Mouse (Mus musculus) T-helper 17 cell (primary cell): ENCODE data around the gene Adm2.

Source experiments
- in situ Hi-C, 2 experiments: fragments of 300-600 bp; cut with MboI, MseI; formaldehyde crosslinking; loops; 1 replicate in 1 of 2; 2 replicates in 1 of 2; pipeline ENCODE4 v1.15.1; 2025; ENCODE audit warnings: high pct_unique_total_duplicates in 2 of 2

Adm2 gene

DNA sequence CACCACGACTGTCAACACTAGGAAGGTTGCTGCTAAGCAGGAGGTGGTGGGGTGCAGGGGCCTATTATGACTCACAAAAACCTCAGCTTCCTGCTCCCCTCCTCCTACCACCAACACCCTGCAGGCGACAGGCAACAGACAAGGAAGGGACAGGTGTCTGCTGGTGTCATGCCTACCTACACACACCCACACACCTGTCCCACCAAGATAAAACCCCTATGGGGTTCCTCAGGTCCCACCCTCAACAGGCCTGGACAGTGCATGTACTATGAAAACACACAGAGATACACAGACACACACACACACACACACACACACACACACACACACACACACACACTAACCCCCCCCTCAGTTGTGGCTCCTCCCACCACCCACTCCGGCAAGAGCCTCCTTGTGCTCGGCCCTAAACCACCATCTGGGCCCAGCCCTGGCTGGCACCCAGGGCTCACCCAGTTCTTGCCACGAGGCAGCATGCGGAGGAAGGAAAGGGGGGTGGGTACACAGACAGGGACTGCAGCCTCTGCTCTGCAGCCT is 12.5 kb upstream of the Adm2 start:
- in situ Hi-C loops: no loop called here

DNA sequence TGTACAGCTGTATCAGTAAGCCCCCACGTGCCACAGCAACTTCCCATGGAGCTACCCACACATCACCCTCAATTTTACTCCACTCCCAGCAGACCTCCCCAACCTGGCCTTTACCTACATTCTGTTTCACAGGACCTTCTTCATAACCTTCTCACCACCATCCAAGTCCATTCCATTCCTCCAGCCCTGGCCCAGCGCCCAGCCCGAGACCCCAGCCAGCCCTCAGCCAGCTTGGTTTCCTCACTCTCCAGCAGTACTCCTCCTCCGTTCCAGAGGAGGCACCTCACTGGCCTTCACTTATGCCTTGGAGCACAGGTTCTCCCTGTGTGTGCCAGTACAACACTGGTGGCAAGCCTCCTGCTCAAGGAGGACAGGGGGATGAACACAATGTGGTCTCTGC is 9.2 kb upstream of the Adm2 start:
- in situ Hi-C loops: no loop called here

DNA sequence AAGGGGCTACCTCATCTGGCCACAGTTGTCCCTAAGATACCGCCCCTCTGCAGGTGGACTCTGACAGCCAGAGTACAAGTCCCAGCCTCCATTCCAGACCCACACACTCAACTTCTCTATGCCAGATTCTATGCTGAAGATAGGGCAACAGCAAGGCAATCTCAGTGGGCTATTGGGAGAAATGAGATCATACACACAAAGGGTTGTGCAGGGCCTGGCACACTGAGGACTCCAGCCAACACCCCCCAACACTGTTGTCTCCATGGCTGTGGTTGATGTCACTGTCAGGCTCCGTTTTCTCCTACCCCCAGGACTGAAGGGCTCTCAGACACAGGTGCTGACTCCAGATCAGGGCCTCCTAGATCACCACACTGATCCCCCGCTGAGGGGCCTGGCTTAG is 8.4 kb upstream of the Adm2 start:
- in situ Hi-C loops: no loop called here

DNA sequence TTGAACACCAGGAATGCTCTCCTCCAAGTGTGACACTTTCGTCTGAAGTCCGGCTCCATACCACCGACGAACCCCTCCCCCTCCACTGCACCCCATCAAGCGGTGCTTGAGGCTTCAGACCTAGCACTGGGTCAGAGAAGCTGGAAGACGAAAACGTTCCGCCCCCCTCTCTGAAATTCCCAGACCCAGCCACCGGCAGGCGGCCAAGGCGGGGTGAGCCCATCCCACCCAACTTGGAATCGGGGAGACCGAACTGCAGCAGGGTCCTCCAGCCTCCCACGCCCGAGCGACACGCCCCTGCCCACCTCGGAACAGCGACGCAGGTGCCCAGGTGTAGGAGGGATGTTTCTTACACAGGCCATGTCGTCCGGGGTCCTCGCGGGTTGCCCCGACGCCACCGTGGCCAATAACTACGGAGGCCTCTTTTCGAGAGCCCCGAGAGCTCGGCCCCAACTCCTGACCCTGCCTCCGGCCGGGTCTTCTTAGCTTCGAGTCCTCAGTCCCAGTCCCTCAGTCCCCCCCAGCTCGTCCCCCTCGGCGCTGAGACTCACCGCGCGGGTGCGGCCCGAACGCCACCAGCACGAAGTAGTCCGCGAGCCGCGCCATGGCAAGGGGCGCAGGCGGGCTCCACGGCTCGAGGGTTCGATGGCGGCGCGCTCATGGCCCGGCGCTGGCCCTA is 7.9 kb upstream of the Adm2 start:
- in situ Hi-C loops: no loop called here

DNA sequence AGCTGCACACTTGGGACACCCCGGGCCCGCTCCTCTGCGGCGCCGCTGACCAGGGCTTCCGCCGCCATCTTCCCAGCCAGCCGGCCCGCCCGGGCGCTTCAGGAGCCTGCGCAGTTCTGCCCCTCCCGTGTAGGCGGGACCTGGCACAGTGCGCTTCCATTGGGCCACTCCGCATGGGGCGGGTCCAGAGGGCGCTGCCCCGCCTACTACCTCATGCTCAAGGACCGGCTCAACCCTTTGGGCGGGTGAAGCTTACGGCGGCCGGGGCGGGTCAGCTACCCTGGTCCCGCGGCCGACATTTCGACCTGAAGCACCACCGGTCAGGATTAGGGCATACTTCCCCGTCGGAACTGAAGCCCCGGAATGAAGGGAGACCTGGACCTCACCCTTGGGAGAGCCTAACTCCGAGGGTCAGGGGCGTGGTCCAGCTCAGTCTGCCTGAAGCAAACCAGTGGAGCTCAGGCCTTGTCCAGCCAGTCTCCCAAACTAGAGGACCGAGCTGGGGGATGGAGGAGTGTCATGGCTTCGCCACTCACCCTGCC is 7.3 kb upstream of the Adm2 start, which contains the start of gene Sbf1:
Gene Sbf1 (minus strand): TSS at position 122 of the 542 bp plus-strand sequence.
- in situ Hi-C loops: no loop called here

DNA sequence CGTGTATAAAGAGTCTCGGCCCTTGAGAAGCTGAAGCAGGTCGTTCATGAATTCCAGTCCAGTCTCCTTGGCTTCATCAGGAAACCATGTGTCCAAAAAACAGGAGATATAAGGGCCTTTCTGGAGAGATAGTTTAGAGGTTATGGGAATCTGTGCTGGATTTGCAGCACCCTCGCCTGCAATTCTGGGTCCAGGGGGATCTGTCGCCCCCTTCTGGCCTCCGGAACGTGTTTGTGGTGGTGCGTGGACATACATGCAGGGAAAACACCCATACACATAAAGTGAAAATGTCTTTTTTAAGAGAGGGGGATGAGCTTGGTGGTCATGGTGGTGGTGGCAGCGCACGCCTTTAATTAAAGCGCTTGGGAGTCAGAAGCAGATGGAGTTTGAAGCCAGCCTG is 6.4 kb upstream of the Adm2 start:
- in situ Hi-C loops: no loop called here

DNA sequence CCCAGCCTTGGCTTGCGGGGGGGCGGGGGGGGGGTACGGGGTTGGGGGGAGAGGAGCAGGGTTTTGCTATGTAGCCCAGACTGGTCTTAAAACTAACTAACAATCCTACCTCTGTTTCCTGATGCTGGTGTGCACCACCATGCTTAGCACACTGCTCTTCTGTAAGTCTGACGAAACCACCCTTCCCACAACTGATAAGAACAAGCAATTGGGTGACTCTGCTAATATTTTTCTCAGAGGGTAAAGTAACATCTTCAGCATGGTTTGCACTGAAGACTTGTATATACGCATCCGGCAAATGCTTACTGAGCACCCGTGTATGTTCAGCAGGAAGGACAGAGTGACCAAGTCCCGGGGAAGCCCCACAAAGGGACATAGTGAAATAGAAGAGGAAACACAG is 1.3 kb upstream of the Adm2 start:
- in situ Hi-C loops: loop anchor here in 1 of 2 experiments (10.0 kb wide), 1 partner anchor 886 kb away; no protein-coding TSS in a partner anchor

DNA sequence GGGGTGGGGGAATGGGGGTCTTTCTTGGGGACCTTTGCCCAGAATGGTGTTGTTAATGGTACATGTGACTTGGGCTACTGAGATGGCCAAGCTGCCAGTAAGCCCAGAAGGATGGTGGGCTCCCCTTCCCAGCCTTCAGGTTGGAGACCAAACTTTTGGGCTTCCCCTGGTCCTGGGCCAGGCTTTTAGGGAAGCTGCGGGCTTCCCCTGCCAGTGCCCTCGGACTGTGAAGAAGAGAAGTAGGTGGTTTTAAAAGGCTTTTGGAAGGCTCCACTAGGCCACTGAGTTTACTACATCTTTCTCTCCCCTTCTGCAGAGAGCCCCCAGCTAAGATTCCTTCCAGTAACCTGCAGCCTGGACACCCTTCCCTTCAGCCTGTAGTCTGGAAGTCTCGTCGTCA is 1.1 kb downstream of the Adm2 start:
- in situ Hi-C loops: loop anchor here in 1 of 2 experiments (10.0 kb wide), 1 partner anchor 889 kb away; no protein-coding TSS in a partner anchor

DNA sequence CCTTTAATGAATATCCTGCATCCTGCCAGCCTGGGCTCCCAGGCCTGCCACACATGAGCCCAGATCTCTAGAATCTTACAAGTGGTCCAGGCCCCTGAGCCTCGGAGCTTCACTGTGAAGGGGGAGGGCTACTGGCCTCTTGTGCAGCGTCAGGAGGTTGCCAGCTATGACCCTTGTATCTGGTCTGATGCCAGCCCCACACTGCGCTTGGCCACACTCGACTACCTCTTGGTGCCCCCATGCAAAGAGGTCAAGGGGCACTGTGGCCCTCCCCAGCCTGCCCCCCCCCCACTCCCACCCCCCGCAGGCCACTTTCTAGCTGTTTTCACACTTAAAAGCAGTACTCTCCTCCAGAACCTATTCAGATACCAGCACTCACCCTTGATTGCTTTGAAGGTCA is 3.9 kb downstream of the Adm2 start:
- in situ Hi-C loops: loop anchor here in 1 of 2 experiments (10.0 kb wide), 1 partner anchor 892 kb away; no protein-coding TSS in a partner anchor

DNA sequence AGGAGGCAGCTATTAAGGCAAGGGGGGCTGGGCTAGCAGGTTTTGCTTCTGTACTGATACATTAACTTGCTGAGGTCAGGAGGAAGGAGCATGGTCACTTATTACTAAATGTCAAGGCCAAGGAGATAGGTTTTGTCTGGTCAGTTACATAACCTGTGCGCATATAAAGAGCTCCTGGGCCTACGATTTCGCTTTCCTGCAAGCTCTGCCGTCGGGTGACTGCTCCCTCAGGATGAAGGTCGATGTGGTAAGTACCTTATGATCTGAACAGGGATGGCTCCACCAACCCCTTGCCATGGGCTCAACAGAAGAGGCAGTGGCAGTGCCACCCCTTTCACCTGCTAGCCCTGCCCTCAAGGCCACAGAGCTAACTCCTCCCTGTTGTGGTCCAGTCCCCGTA is 11.8 kb downstream of the Adm2 start, which contains the start of gene Miox:
Gene Miox (plus strand): TSS at position 128 of the 400 bp plus-strand sequence.
- in situ Hi-C loops: no loop called here

DNA sequence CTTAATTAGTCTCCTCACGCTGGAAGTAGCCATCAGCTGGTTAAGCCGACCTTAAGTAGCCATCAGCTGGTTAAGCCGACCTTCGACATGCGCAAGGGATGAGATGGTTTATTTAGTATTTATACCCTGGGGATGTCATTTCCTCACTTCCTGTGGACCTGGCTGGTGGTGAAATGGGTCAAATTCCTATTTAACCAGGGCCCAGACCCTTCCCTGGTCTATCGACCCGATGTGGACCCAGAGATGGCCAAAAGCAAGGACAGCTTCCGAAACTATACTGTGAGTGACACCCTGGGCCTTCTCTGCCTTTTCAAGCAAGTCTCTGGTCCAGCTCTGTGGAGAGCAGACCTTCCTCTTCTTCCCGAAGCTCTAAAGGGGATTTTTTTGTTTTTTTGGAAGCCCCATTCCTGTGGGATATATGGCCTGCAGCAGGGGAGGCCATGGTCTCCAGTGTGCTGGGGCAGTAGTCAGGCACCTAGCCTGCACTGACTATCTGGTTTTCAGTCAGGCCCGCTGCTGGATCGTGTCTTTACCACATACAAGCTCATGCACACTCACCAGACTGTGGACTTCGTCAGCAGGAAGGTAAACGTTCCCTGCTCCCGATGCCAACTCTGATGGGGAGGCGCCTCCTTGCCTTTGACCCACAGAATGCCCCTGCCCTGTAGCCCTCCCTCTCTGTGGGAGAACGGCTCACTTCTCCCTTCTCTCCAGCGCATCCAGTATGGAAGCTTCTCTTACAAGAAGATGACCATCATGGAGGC is 12.4 kb downstream of the Adm2 start:
- in situ Hi-C loops: no loop called here

DNA sequence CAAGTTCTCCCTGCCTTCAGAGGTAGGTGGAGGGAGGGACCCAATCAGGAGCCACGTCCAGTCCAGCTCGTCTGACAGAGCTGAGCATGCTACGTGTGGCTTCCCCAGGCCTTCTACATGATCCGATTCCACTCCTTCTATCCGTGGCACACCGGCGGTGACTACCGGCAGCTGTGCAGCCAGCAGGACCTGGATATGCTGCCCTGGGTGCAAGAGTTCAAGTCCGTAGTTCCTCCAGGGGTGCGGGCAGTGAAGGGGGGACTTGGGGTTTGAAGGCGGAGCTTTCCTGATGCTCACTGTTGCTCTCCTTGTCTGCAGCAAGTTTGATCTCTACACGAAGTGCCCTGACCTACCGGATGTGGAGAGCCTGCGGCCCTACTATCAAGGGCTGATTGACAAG is 13.9 kb downstream of the Adm2 start:
- in situ Hi-C loops: no loop called here

DNA sequence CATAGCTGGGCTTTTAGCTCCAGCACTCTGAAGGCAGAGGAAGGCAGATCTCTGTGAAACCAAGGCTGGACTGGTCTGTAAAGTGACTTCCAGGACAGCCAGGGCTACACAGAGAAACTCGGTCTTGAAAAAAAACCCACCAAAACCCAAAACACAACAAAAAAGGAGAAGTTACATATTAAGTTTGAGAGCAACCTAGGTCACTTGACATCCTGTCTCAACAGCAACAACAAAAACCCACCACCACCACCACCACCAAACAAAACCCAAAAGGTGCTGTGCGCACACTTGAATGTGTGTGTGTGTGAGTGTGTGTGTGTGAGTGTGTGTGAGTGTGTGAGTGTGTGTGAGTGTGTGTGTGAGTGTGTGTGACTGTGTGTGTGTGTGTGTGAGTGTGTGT is 17.2 kb downstream of the Adm2 start:
- in situ Hi-C loops: no loop called here

DNA sequence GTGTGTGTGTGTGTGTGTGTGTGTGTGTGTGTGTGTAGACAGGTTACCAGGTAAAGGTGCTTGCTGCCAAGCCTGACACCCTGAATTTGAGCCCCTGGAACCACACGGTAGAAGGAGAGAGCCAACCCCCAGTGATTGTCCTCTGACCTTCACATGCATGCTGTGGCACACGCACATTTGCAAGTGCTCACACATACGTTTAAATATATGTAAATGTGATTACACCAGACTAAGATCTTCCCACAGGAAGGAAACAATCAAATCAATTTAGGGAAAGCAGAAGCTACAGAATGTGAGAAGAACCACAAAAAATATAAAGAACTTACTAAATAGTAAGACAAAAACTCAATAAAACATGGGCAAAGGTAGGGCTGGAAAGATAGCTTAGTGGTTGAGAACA is 17.6 kb downstream of the Adm2 start:
- in situ Hi-C loops: no loop called here

DNA sequence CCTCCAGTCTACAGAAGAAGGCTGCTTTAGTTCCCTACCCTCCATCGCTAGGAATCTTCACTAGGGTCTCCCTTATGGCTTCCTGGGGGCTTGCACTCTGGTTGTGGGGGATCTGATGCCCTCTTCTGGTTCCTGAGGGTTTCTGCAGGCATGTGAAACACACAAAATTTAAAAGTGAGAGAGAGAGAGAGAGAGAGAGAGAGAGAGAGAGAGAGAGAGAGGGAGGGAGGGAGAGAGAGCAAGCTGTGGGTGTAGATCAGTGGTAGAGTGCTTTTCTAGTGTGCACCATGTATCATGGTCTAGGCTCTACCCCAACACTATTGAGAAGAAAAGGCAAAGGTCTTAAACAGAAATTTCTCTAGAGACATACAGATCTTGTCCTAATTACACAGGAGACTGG is 19.2 kb downstream of the Adm2 start:
- in situ Hi-C loops: no loop called here

DNA sequence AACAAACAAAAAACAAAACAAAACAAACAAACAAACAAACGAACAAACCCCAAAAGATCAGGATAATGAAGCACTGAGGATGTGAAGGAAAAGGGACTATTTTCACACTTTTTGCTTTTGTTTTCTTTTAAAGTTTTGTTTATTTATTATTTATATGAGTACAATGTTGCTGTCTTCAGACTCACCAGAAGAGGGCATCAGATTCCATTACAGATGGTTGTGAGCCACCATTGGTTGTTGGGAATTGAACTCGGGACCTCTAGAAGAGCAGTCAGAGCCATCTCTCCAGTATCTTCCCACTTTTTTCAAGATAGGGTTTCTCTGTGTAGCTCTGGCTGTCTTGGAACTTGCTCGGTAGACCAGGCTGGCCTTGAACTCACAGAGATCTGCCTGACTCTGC is 20.8 kb downstream of the Adm2 start:
- in situ Hi-C loops: no loop called here

DNA sequence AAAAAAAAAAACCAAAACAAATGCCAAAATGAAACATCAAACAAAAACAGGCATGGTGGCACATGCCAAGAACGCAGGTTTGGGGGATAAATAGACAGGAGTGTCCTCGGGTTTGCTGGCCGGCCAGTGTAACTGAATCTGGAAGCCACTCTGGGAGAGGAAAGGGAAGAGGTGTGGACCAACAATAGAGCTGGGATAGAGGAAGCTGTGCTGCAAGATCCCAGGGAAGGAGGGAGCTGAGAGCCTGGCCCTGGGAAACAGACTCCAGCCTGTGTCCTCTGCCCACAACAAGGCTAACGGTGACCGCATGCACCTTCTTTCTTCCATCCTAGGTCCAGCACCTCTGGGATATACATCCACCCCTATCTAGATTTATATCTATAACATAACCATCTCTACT is 27.9 kb downstream of the Adm2 start:
- in situ Hi-C loops: loop anchor here in 1 of 2 experiments (5.0 kb wide), 1 partner anchor 77 kb away; the partner anchor contains the start of genes C730034F03Rik, Chkb, Cpt1b and Gm44502

DNA sequence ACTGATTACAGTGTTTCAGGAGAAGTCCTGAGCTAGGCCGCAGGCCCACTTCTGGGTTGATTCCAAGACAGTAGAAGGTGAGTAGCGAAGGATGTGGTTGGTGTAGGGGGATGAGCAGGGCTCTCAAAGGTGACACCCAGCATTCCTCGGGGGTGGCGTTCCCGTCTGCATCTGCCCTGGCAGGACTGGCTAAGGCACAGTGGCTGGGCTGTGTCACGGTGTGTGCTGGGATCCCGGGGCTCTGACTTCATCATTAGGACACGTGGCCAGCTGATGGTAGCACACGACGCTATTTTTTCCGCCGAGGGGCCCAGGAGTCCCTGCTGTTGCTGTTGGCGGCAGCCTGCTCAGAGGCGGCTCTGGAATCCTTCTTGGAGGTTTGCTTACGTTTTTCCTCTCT is 28.8 kb downstream of the Adm2 start:
- in situ Hi-C loops: loop anchor here in 1 of 2 experiments (5.0 kb wide), 1 partner anchor 76 kb away; the partner anchor contains the start of genes C730034F03Rik, Chkb, Cpt1b and Gm44502

DNA sequence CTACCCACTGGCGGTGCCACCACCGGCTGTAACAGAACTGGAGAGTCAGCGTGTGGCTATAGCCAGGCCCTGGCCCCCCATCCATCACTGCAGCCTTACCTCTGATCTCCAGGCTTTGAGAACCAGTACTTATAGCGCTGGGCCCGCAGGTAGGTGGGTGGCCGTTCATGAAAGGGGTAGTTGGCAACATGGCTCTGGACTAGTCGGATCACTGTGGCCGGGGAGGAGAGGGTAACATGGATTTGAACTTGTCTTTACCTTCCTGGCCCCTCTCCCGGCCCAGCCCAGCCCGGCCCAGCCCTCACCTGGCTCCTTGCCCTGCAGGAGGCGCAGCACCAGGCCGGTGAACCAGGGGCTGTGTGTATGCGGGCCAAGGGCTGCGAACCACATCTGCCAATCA is 29.5 kb downstream of the Adm2 start:
- in situ Hi-C loops: loop anchor here in 1 of 2 experiments (5.0 kb wide), 1 partner anchor 75 kb away; the partner anchor contains the start of genes C730034F03Rik, Chkb, Cpt1b and Gm44502

DNA sequence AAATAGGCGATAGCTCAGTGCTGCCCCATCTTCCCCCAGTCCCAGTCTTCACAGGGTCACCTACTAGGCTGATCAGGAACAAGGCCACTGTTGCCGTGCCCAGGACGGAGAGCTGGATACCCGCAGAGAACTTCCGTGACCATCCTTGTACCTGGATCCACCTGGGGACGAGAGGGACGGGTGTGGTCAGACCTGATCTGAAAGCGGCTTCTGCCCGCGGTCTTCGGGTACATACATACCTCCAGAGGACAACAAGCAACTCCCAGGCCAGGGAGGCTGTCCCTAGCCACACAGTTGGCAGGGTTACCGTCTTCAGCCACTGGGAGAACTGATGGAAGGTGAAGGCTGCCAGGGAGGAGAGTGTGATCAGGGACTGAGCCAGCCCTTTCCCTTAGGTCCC is 30.3 kb downstream of the Adm2 start:
- in situ Hi-C loops: loop anchor here in 1 of 2 experiments (5.0 kb wide), 1 partner anchor 75 kb away; the partner anchor contains the start of genes C730034F03Rik, Chkb, Cpt1b and Gm44502

DNA sequence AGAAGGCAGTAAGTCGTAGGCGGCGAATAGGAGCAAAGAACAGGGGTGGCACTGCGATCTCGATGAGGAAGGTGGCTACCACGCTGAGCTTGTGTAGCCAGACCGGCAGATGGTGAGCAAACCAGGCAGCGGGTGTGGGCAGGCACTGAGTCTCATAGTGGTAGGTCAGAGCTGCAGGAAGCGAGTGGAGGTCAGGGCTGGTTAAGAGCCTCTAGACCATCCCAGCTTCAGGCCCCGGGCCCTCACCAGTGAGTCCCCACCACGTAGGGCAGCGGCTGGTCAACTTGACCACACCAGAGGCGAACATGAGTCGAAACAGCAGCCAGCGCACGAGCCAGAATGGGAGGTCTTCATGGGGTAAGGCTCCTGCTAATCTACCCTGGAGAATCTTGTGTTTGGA is 31.3 kb downstream of the Adm2 start:
- in situ Hi-C loops: loop anchor here in 1 of 2 experiments (5.0 kb wide), 1 partner anchor 73 kb away; the partner anchor contains the start of genes C730034F03Rik, Chkb, Cpt1b and Gm44502

DNA sequence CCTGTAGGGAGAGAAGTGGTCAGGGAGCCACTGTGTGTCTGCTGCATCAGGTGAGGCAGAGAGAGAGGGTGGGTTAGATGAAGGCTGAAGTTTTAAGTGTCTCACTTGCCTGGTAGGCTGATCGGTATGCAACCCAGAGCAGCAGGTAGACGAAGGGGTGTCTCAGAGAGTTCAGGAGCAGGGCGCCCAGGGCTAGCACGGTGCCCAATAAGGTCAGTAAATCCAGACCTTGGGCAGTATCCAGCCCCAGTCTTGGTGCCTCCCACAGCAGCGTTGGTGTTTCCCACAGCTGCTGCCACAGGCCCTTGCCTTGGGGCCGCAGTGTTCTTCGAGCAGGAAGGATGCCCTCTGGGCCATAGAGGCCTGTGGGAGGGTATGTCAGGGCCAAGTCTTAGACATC is 31.9 kb downstream of the Adm2 start:
- in situ Hi-C loops: loop anchor here in 1 of 2 experiments (5.0 kb wide), 1 partner anchor 73 kb away; the partner anchor contains the start of genes C730034F03Rik, Chkb, Cpt1b and Gm44502
